Mouse (Mus musculus) CD8-positive naive resting alpha-beta T cell, adult 57 days (primary cell): Measurements from ENCODE around the gene Casc4. TPM values are rescaled to one million over a fixed set of nuclear protein-coding genes. Genes with fewer than 3 reads are reported as not detected.

Source experiments
- total RNA-seq: library from RNA; stranded (reverse); gene quantifications from one replicate; pipeline ENCODE4 v1.2.4, GENCODE M21; 2023

Gene Casc4
- total RNA-seq = 18.1 TPM

DNA sequence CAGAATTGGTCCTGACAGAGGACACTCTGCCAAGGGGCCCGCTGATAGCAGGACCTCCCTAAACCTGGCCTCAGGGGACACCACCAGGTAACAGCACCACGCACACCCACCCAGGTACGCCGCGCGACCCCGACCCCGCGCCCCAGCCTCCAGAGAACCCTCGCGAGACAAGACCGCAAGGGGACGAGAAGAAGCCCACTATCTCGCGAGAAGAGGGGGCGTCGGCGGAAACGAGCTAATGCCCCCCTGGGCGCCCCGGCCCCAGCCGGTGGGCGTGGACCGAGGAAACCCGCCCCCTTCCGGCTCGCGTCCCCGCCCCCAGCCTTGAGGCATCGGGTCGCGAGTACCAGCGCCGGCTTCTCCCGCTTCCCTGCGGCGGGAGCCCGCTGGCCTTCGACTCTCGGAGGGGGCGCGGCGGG, at the start of gene Casc4:
Gene Casc4 (plus strand): TSS at position 339 of the 419 bp plus-strand sequence.

DNA sequence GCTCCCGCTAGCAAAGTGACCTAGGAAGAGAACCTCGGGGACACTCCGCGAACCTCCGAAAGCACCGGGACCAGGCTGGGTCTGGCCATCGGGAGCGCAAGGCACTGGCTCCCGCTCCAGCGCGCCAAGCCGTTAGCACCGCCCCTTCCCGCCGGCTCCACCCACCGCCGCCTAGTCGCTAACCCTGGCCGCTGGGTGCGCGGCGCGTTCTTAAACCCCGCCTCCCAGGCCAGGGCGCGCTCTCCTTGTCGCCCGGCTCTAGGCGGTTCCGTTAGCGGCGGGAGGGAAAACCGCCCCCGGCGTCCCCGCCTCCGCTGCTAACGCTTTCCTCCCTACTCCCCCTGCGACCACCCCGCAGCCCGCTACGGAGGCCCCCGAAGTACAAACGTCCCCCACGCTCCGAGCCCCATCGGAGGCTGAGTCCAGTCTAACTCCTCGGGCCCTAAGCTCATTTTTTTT, 89.0 kb downstream of the Casc4 start, which contains the start of the genes Ctdspl2 and Mageb3:
Gene Ctdspl2 (plus strand): TSS at position 237 of the 459 bp plus-strand sequence.
Gene Mageb3 (minus strand): TSS at position 328 of the 459 bp plus-strand sequence.

Other genes starting within 250 kb of the Casc4 start
- gene Frmd5, start 59.9 kb upstream of the Casc4 start, total RNA-seq = not detected
- gene Ctdspl2, start 89.0 kb downstream of the Casc4 start, total RNA-seq = 43.9 TPM
- gene Mageb3, start 89.1 kb downstream of the Casc4 start, total RNA-seq = not detected
- gene Eif3j1, start 161.6 kb downstream of the Casc4 start, total RNA-seq = 44.6 TPM